Mouse (Mus musculus): Measurements from ENCODE around the gene Arhgef3. TPM values are rescaled to one million over a fixed set of nuclear protein-coding genes. Genes with fewer than 3 reads are reported as not detected.

Gene Arhgef3
- polyA plus RNA-seq, 1 experiment from 2014 or later = 1.6 TPM

- no peaks in the 10 kb centered on the region for H3K4me1 ChIP-seq
- no peaks in the 10 kb centered on the region for H3K27me3 ChIP-seq (ENCODE audit: low read depth, poor library complexity, severe bottlenecking)
- no peak overlapping the region for H3K4me3 ChIP-seq
- no peak overlapping the region for H3K27ac ChIP-seq (replicated peaks)
- DNase-seq (ENCODE audit: low spot score) = no peak
- H3K9me3 ChIP-seq (replicated peaks) = no peaks in the 10 kb centered on the region
- 84% methylated on average over 5 of the region's 5 CpGs for WGBS
- H3K36me3 ChIP-seq = no peaks in the 10 kb centered on the region
Observed at GRCm38 (mm10) chr14:27301768-27302499, 187.2 kb downstream of the Arhgef3 start.

- Histone ChIP-seq H3K9me3 (replicated peaks) (no peaks in the 10 kb centered on the region), H3K4me3 (no peak overlapping the region), H3K27me3 (ENCODE audit: low read depth, poor library complexity, severe bottlenecking) (no peaks in the 10 kb centered on the region), H3K27ac (replicated peaks) (no peak overlapping the region), H3K36me3 (no peaks in the 10 kb centered on the region), H3K4me1 (no peaks in the 10 kb centered on the region)
- 91% methylated on average over 4 of the region's 4 CpGs for WGBS
- no peak for DNase-seq (ENCODE audit: low spot score)
Observed at GRCm38 (mm10) chr14:27303294-27303693, 188.6 kb downstream of the Arhgef3 start.

GRCm38 (mm10) chr14:27304408-27304807, 189.7 kb downstream of the Arhgef3 start:
- H3K27me3 ChIP-seq (ENCODE audit: low read depth, poor library complexity, severe bottlenecking) = no peaks in the 10 kb centered on the region
- no peaks in the 10 kb centered on the region for H3K4me1 ChIP-seq
- H3K36me3 ChIP-seq = no peaks in the 10 kb centered on the region
- no peak for DNase-seq (ENCODE audit: low spot score)
- WGBS = 74% methylated on average over 4 of the region's 4 CpGs
- no peak overlapping the region for H3K4me3 ChIP-seq
- H3K27ac ChIP-seq (replicated peaks) = no peak overlapping the region
- H3K9me3 ChIP-seq (replicated peaks) = no peaks in the 10 kb centered on the region

DNA sequence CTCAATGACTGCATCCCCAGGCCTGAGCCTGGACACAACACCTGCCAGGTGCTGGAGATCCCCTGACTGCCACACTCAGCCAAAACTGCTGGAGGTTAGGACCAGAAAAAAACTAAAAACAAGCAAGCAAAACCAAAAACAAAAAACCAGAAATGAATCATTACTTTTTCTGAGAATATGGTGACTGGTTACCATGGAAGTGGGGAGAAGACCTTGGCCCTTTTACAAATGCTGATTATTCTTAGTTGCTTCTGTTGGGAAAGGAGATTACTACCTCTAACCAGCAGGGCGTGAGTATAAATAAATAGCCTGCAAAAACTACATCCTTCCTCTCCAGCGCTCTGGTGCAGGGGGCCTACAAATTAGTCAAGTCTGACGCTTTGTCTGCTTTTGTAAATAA, 194.1 kb downstream of the Arhgef3 start:
- H3K27me3 ChIP-seq (ENCODE audit: low read depth, poor library complexity, severe bottlenecking) = no peaks in the 10 kb centered on the region
- H3K9me3 ChIP-seq (replicated peaks) = no peaks in the 10 kb centered on the region
- H3K27ac ChIP-seq (replicated peaks) = no peak overlapping the region
- DNase-seq (ENCODE audit: low spot score) = no peak
- 79% methylated on average over 3 of the region's 3 CpGs for WGBS
- no peak overlapping the region for H3K4me3 ChIP-seq
- no peaks in the 10 kb centered on the region for H3K4me1 ChIP-seq
- H3K36me3 ChIP-seq = no peaks in the 10 kb centered on the region

DNA sequence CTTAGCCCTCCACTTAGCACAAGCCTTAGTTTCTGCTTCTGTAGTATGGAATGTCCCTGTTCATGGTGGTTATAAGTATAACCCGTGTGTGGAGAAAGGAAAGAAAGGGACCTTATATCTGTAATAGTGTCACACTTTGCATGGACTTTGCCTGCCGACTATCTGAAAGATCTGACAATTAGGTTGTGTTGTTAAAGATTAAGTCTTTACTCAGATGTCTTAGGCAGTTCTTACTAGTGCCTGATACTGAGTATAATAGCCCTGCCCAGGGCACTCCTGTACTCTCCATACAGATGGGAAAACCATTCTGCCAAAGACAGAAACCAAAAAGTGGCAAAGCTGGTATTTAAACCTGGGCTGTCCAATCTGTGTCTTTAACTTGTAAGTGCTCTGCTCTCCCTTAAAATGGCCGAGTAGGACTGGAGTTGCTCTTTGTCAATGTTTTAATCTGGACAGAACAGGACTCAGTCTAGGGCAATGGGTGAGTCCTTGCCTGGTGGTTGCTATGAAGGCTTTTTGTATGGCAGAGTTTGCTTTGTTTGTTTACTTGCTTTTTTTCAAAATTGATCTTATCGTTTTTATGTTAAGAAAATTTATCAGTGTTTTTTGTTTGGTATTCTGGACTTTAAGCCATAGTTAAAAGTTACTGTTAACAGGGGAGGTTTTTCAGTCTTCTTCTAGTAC, 196.0 kb downstream of the Arhgef3 start:
- Histone ChIP-seq H3K27ac (replicated peaks) (no peak overlapping the region), H3K4me3 (no peak overlapping the region), H3K9me3 (replicated peaks) (no peaks in the 10 kb centered on the region), H3K4me1 (no peaks in the 10 kb centered on the region), H3K27me3 (ENCODE audit: low read depth, poor library complexity, severe bottlenecking) (no peaks in the 10 kb centered on the region), H3K36me3 (no peaks in the 10 kb centered on the region)
- DNase-seq (ENCODE audit: low spot score) = no peak
- 79% methylated on average over 4 of the region's 4 CpGs for WGBS

DNA sequence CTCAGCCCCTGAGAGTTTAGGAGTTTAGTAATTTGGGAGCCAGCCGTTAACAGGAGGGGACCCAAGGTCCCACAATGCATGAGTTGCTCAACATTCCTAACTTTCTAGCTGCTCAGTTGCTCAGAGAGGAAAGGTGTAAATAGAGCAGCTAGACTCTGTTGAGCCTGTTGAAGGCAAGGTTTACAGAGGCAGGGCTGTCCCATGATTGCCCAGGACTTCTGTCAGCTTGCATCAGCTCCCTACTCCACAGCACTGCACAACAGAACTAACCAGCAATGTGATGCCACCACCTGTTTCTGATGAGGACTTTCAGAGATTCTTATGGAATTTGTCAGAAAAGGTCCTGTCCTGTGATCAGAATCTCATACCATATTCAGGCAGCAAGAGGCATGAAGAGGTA, 197.7 kb downstream of the Arhgef3 start:
- H3K27me3 ChIP-seq (ENCODE audit: low read depth, poor library complexity, severe bottlenecking) = no peaks in the 10 kb centered on the region
- DNase-seq (ENCODE audit: low spot score) = no peak
- no peaks in the 10 kb centered on the region for H3K4me1 ChIP-seq
- H3K27ac ChIP-seq (replicated peaks) = no peak overlapping the region
- H3K9me3 ChIP-seq (replicated peaks) = no peaks in the 10 kb centered on the region
- H3K4me3 ChIP-seq = no peak overlapping the region
- 95% methylated on average over 1 of the region's 1 CpGs for WGBS
- H3K36me3 ChIP-seq = no peaks in the 10 kb centered on the region

- Histone ChIP-seq H3K9me3 (replicated peaks) (no peaks in the 10 kb centered on the region), H3K4me3 (no peak overlapping the region), H3K4me1 (peaks cover 8% of the 10 kb centered on the region), H3K27me3 (ENCODE audit: low read depth, poor library complexity, severe bottlenecking) (no peaks in the 10 kb centered on the region), H3K27ac (replicated peaks) (no peak overlapping the region), H3K36me3 (no peaks in the 10 kb centered on the region)
- DNase-seq (ENCODE audit: low spot score) = no peak
- 82% methylated on average over 6 of the region's 6 CpGs for WGBS
Observed at GRCm38 (mm10) chr14:27315737-27316136, 201.0 kb downstream of the Arhgef3 start.

GRCm38 (mm10) chr14:27317146-27317545, 202.4 kb downstream of the Arhgef3 start:
- no peak for DNase-seq (ENCODE audit: low spot score)
- Histone ChIP-seq H3K36me3 (no peaks in the 10 kb centered on the region), H3K27ac (replicated peaks) (no peak overlapping the region), H3K9me3 (replicated peaks) (no peaks in the 10 kb centered on the region), H3K27me3 (ENCODE audit: low read depth, poor library complexity, severe bottlenecking) (no peaks in the 10 kb centered on the region), H3K4me1 (peaks cover 8% of the 10 kb centered on the region), H3K4me3 (no peak overlapping the region)
- WGBS = 86% methylated on average over 8 of the region's 8 CpGs

- no peaks in the 10 kb centered on the region for H3K36me3 ChIP-seq
- no peak overlapping the region for H3K27ac ChIP-seq (replicated peaks)
- H3K27me3 ChIP-seq (ENCODE audit: low read depth, poor library complexity, severe bottlenecking) = no peaks in the 10 kb centered on the region
- WGBS = 69% methylated on average over 7 of the region's 7 CpGs
- no peak overlapping the region for H3K4me3 ChIP-seq
- DNase-seq (ENCODE audit: low spot score) = no peak
- H3K4me1 ChIP-seq = peaks cover 8% of the 10 kb centered on the region
- no peaks in the 10 kb centered on the region for H3K9me3 ChIP-seq (replicated peaks)
Observed at GRCm38 (mm10) chr14:27319386-27319785, 204.7 kb downstream of the Arhgef3 start.

DNA sequence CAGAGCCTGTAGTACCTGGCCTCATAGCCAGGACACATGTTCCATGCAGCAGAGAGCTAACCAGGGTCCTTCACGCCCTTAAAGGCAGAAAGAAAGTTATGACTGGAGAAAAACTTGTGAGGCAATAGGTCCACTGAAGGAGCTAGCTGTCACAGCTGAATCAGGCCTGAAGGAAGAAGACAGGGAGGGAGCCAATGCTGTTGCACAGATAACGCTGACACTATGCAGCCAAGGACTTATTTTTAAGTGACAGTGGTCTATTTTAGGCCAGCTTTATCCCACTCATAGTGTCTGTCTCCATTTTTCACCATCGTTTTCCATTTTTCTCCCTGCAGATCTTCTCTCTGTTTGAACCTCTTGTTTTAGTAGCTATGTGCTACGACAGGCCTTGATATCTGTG, 207.3 kb downstream of the Arhgef3 start:
- DNase-seq (ENCODE audit: low spot score) = no peak
- Histone ChIP-seq H3K36me3 (no peaks in the 10 kb centered on the region), H3K4me3 (no peak overlapping the region), H3K27ac (replicated peaks) (no peak overlapping the region), H3K4me1 (peaks cover 8% of the 10 kb centered on the region), H3K27me3 (ENCODE audit: low read depth, poor library complexity, severe bottlenecking) (no peaks in the 10 kb centered on the region), H3K9me3 (replicated peaks) (no peaks in the 10 kb centered on the region)
- WGBS = 84% methylated on average over 4 of the region's 4 CpGs

DNA sequence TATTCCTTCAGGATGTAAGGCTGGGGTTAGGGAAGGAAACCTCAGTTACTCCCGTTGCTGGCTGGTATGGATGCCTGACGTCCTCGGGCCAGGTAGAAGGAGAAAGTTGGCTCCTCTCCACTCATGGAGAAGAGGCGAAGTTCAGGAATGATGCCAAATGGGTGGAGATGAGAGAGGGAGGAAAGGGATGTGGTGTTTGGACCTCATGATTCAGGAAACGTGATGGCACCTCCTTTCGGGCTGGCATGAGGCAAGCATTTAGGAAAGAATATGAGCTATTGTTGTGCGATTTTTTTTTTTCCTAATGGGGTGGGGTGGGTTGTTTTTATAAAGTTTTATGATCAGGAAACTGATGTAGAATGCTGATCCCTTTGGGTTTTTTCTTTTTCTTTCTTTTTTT, 210.0 kb downstream of the Arhgef3 start:
- Histone ChIP-seq H3K27me3 (ENCODE audit: low read depth, poor library complexity, severe bottlenecking) (no peaks in the 10 kb centered on the region), H3K4me1 (peaks cover 4% of the 10 kb centered on the region), H3K9me3 (replicated peaks) (no peaks in the 10 kb centered on the region), H3K27ac (replicated peaks) (no peak overlapping the region), H3K36me3 (no peaks in the 10 kb centered on the region), H3K4me3 (no peak overlapping the region)
- WGBS = 87% methylated on average over 7 of the region's 7 CpGs
- no peak for DNase-seq (ENCODE audit: low spot score)

GRCm38 (mm10) chr14:27325537-27325936, 210.8 kb downstream of the Arhgef3 start:
- H3K4me1 ChIP-seq = no peaks in the 10 kb centered on the region
- DNase-seq (ENCODE audit: low spot score) = no peak

GRCm38 (mm10) chr14:27327862-27328261, 213.2 kb downstream of the Arhgef3 start:
- Histone ChIP-seq H3K27me3 (ENCODE audit: low read depth, poor library complexity, severe bottlenecking) (no peaks in the 10 kb centered on the region; the same call in 1 of the 2 replicates), H3K27ac (replicated peaks) (no peak overlapping the region), H3K4me3 (no peak overlapping the region), H3K4me1 (no peaks in the 10 kb centered on the region), H3K36me3 (no peaks in the 10 kb centered on the region), H3K9me3 (replicated peaks) (no peaks in the 10 kb centered on the region)
- no peak for DNase-seq (ENCODE audit: low spot score)
- WGBS = 76% methylated on average over 3 of the region's 3 CpGs

More at GRCm38 (mm10) chr14:27325537-27325936, 210.8 kb downstream of the Arhgef3 start:
- Histone ChIP-seq H3K27me3 (ENCODE audit: low read depth, poor library complexity, severe bottlenecking) (no peaks in the 10 kb centered on the region), H3K27ac (replicated peaks) (no peak overlapping the region), H3K36me3 (no peaks in the 10 kb centered on the region), H3K9me3 (replicated peaks) (no peaks in the 10 kb centered on the region), H3K4me3 (no peak overlapping the region)
- WGBS = 84% methylated on average over 6 of the region's 6 CpGs

Measured in midbrain, embryonic 10.5 days (tissue).